Mouse (Mus musculus) forebrain, embryonic 13.5 days (tissue): Measurements from ENCODE around the gene 9530077C05Rik. TPM values are rescaled to one million over a fixed set of nuclear protein-coding genes. Genes with fewer than 3 reads are reported as not detected.

Source experiments
- ATAC-seq: fragments of 200-750 bp; cut with Nextera tagmentation; 2 replicates; pipeline ENCODE4 v1.8.0; 2017
- H3K27ac ChIP-seq: fragments of 300-500 bp; sonication (generic); 2 replicates; pipeline ENCODE4 v1.5.1; 2015; ENCODE audit warnings: inconsistent platforms, mild to moderate bottlenecking, moderate library complexity
- H3K27me3 ChIP-seq: fragments of 300-500 bp; sonication (generic); 2 replicates; pipeline ENCODE4 v1.6.1; 2015; ENCODE audit warnings: mild to moderate bottlenecking, inconsistent platforms
- H3K36me3 ChIP-seq: fragments of 300-500 bp; sonication (generic); 2 replicates; pipeline ENCODE4 v1.6.1; 2015; ENCODE audit warnings: mild to moderate bottlenecking, inconsistent platforms; ENCODE audit not compliant: poor library complexity, severe bottlenecking
- H3K4me1 ChIP-seq: fragments of 300-500 bp; sonication (generic); 2 replicates; pipeline ENCODE4 v1.6.1; 2015; ENCODE audit warnings: inconsistent platforms
- H3K4me2 ChIP-seq: fragments of 300-500 bp; sonication (generic); 2 replicates; pipeline ENCODE4 v1.6.1; 2015; ENCODE audit warnings: inconsistent platforms, mild to moderate bottlenecking, moderate library complexity
- H3K4me3 ChIP-seq: fragments of 300-500 bp; sonication (generic); 2 replicates; pipeline ENCODE4 v1.5.1; 2015; ENCODE audit warnings: mild to moderate bottlenecking, inconsistent platforms
- H3K9ac ChIP-seq: fragments of 300-500 bp; sonication (generic); 2 replicates; pipeline ENCODE4 v1.6.1; 2015; ENCODE audit warnings: mild to moderate bottlenecking, inconsistent platforms
- H3K9me3 ChIP-seq: fragments of 300-500 bp; sonication (generic); replicated peaks from 2 replicates; pipeline ENCODE4 v1.6.1; 2016; ENCODE audit warnings: inconsistent platforms
- WGBS: fragments of 180-500 bp; shearing (Covaris S2); methylation state at CpG from one replicate; pipeline ENCODE4 v1.1.7; 2015; 5-methylcytosine and 5-hydroxymethylcytosine counted together
- polyA plus RNA-seq: library from polyadenylated mRNA; unstranded; fragments of >200 nt; fragmentation: Nextera tagmentation; extraction: Ambion mirVana; gene quantifications from 2 replicates; pipeline ENCODE4 v1.2.1, GENCODE M21; 2015

Gene 9530077C05Rik
- polyA plus RNA-seq, 1 experiment from 2014 or later: 8.6 TPM

DNA sequence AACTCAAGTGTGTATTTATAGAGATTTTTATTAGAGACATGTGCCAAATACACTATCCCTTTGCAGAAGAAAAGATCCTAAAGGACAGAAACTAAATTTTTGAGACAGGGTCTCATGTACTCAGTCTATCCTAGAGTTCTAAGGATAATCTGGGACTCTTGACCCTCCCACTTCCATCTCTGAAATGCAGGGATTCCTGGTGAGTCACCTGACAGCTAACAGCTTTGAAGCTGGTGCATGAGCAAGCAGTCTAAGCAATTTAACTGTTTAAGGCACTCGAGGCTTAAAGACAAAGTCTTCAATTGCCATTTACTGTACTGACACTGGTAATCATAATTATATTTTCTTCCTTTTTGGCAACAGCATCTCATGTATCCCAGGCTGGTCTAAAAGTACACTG is 11.2 kb downstream of the 9530077C05Rik start:
- no peak overlapping the region for H3K9ac ChIP-seq
- H3K36me3 ChIP-seq: no peaks in the 10 kb centered on the region
- 71% methylated on average over 1 of the region's 1 CpGs for WGBS
- H3K27ac ChIP-seq: no peak overlapping the region
- H3K4me1 ChIP-seq: no peaks in the 10 kb centered on the region
- H3K27me3 ChIP-seq: no peaks in the 10 kb centered on the region
- H3K4me2 ChIP-seq: no peak overlapping the region
- ATAC-seq: no peak
- no peak overlapping the region for H3K4me3 ChIP-seq
- H3K9me3 ChIP-seq: no peaks in the 10 kb centered on the region

DNA sequence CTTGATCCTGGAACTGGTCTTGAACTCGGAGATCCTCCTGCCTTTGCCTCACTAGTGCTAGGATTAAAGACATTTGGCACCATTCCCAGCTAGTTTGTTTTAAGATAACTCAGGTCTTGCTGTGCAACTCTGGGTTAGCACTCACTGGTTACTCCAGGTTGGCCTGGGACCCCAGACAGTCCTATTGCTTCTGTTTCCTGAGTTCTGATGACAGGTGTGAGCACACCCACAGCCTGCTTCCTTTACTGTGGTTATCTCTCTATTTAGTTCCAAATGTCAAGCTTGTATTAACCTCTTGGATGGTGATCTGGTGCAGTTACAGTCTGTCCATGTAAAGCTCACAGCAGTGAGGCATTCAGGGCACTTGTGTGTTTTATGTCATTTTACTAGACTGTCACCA is 12.2 kb downstream of the 9530077C05Rik start:
- no peak for ATAC-seq
- Histone ChIP-seq H3K36me3 (no peaks in the 10 kb centered on the region), H3K4me2 (no peak overlapping the region), H3K27ac (no peak overlapping the region), H3K4me3 (no peak overlapping the region), H3K9me3 (no peaks in the 10 kb centered on the region), H3K4me1 (no peaks in the 10 kb centered on the region), H3K9ac (no peak overlapping the region), H3K27me3 (no peaks in the 10 kb centered on the region)
- WGBS: 71% methylated on average over 1 of the region's 1 CpGs

DNA sequence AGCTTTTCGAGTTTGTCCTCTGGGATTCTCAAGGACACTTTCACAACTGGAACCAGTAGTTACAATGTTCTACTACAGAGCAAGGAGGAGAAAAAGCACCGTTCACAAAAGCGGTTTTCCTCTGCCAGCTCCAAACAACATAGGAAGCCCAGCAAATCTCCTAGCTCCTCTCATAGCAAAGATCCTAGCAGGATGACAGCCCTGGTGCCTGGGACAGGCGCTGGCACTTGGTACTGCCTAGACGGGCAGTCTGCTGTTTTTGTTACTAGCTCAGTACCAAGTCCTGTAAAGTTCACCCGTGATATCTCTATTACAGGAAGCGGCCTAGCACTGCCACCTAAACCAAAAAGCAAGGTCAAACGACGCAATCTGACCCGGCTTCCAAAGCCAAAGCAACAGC is 12.9 kb downstream of the 9530077C05Rik start:
- no peaks in the 10 kb centered on the region for H3K27me3 ChIP-seq
- ATAC-seq: no peak

DNA sequence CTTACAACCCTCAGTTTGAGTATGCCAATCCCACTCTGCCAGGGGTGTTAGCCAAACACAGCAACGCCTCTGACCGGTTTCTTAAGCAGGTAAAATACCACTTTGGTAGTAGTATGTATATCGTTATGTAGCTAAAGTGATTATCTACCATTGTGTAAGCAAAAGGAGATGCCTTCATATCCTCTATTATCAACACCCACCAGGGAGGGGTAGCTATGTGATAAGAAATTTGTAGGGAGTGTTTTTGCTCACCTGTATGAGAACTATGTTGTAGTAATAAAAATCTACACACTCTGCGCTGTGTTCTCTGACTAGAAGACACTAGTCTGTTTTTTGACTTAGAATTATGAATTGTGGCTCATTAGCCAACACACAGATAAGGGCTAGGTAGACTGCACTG is 13.4 kb downstream of the 9530077C05Rik start:
- Histone ChIP-seq H3K4me1 (peaks cover 7% of the 10 kb centered on the region), H3K36me3 (no peaks in the 10 kb centered on the region), H3K4me3 (no peak overlapping the region), H3K9ac (no peak overlapping the region), H3K4me2 (no peak overlapping the region), H3K27me3 (no peaks in the 10 kb centered on the region), H3K27ac (no peak overlapping the region), H3K9me3 (no peaks in the 10 kb centered on the region)
- no peak for ATAC-seq
- WGBS: 94% methylated on average over 4 of the region's 4 CpGs

More for the DNA sequence above, 12.9 kb downstream of the 9530077C05Rik start:
- Histone ChIP-seq H3K4me1 (0 out of 2 replicates have a peak, but pooled peaks cover 3% of the 10 kb centered on the region), H3K27ac (no peak overlapping the region), H3K9me3 (no peaks in the 10 kb centered on the region), H3K36me3 (no peaks in the 10 kb centered on the region), H3K4me2 (no peak overlapping the region), H3K4me3 (no peak overlapping the region), H3K9ac (no peak overlapping the region)
- 87% methylated on average over 10 of the region's 10 CpGs for WGBS

DNA sequence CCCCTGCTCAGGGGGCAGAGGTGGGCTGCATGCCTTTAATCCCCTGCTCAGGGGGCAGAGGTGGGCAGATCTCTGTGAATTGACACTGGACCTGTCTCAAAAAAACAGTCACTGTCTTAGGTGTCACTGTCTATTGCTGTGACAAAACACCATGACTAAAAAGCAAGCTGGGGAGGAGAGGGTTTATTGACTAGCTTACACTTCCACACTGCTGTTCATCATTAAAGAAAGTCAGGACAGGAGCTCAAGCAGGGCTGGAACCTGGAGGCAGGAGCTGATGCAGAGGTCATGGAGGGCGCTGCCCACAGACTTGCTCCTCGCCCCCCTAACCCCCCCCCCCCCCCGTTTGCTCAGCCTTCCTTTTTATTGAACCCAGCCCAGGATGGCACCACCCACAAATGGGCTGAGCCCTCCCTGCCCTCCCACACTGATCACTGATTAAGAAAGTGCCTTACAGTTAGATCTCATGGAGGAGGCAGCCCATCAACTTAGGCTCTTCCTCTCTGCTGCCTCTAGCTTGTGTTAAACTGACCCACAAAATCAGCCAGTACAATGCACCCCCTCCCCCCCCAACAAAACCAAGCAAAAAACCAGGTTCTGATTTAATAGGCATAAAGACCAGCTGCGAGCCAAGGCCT is 16.8 kb downstream of the 9530077C05Rik start:
- H3K27ac ChIP-seq: no peak overlapping the region
- no peaks in the 10 kb centered on the region for H3K9me3 ChIP-seq
- ATAC-seq: no peak
- H3K4me1 ChIP-seq: peaks cover 12% of the 10 kb centered on the region
- H3K36me3 ChIP-seq: no peaks in the 10 kb centered on the region; the same call in 1 of the 2 replicates
- no peaks in the 10 kb centered on the region for H3K27me3 ChIP-seq
- no peak overlapping the region for H3K9ac ChIP-seq
- no peak overlapping the region for H3K4me3 ChIP-seq
- no peak overlapping the region for H3K4me2 ChIP-seq
- 47% methylated on average over 3 of the region's 4 CpGs for WGBS

DNA sequence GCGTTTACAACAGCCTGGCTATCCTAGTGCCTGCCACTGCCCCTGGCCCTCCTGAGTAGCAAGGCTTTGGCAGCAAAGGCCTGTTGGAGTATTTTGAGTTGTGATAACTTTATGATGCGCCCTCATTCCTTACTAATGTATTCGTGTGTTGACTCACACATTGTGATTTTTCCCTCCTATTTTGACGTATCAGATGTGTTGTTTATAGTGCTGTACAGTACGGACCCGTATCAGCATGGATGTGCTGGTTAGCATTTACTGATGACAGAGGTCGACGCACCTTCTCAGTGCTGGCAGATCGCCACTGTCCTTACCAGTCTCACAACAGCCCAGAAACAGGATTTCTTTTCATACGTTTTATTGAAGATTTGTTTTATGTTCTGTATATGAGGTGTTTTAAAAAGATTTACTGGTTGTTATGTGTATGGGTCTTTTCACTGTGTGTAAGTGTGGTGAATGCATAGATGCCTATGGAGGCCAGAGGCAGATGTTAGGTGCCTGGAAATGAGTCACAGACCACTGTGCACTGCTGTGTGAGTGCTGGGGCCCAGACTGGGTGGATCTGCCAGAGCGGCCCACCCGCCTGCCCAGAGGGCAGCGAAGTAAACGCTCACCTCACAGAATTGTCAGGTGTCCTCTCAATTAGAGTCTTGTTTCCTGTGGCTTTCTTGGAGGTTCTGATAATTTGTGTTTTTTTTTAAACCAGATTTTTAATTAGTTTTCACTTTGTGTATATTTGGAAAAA is 17.5 kb downstream of the 9530077C05Rik start:
- no peak for ATAC-seq
- no peak overlapping the region for H3K9ac ChIP-seq
- H3K4me3 ChIP-seq: no peak overlapping the region
- no peaks in the 10 kb centered on the region for H3K27me3 ChIP-seq
- H3K27ac ChIP-seq: no peak overlapping the region
- no peaks in the 10 kb centered on the region; the same call in 1 of the 2 replicates for H3K36me3 ChIP-seq
- peaks cover 12% of the 10 kb centered on the region for H3K4me1 ChIP-seq
- WGBS: 84% methylated on average over 14 of the region's 14 CpGs
- no peaks in the 10 kb centered on the region for H3K9me3 ChIP-seq
- no peak overlapping the region for H3K4me2 ChIP-seq

DNA sequence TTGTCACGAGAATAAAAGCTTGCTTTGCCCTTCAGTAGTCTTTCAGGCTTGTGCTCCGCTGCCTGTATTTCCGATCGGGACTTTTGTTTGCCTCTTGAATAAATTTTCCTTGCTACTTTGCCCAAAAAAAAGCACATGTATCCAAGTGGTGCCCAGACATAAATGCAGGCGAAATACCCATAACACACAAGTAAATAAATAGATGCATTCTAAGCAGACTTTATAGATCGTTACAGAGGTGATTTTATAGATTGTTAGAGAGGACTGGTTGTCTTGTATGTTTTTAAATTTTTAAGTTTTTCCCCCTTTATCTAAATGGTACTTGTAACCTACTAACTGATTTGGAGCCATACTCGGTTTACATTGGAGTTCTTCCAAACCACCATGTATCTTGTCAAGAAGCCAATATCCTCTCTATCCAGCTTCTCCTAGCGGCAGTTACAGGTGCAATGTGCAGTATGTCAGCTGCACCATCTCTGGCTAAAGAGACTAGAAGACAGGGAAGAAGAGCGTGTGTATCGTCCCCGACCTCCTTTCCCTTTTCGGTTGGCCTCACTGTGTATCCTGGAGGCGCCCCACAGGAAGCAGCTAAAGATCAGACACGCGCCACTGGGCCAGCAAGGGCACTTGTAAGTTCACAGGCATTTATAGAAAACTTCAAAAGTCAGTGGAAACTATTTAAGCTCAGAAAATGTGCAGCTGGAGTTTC is 18.4 kb downstream of the 9530077C05Rik start:
- H3K9ac ChIP-seq: no peak overlapping the region
- H3K27me3 ChIP-seq: no peaks in the 10 kb centered on the region
- ATAC-seq: no peak
- H3K4me2 ChIP-seq: no peak overlapping the region
- H3K9me3 ChIP-seq: no peaks in the 10 kb centered on the region
- no peak overlapping the region; the same call in 1 of the 2 replicates for H3K27ac ChIP-seq
- H3K4me3 ChIP-seq: no peak overlapping the region
- H3K36me3 ChIP-seq: no peaks in the 10 kb centered on the region; the same call in 1 of the 2 replicates
- WGBS: 40% methylated on average over 15 of the region's 15 CpGs
- peaks cover 12% of the 10 kb centered on the region for H3K4me1 ChIP-seq

DNA sequence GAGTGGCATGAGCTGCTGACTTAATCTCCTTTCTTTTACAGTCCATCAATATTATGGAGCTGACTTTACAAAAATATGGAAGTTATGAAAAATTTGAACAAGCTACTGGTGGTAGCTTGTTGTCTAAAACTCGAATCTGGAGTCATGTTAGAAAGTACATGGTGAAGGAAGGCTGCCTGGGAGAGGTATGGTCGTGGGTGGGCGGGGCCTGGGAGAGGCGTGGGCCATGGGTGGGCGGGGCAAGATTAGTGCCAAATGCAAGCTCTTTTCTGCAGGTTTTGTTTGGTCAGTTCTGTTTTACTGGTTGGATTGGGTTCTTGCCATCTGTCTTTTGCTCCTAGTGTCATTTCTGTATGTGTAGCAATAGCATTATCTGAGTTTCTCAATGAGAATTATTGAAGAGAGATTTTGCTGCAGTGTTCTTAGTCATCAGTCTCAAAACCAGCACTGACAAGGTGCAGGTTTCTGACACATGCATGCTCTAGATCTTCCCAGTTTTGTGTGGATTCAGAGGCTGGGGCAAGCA is 19.1 kb downstream of the 9530077C05Rik start:
- Histone ChIP-seq H3K27ac (no peak overlapping the region), H3K27me3 (no peaks in the 10 kb centered on the region), H3K4me2 (no peak overlapping the region), H3K36me3 (no peaks in the 10 kb centered on the region; the same call in 1 of the 2 replicates), H3K9ac (no peak overlapping the region), H3K9me3 (no peaks in the 10 kb centered on the region), H3K4me3 (no peak overlapping the region), H3K4me1 (peaks cover 12% of the 10 kb centered on the region)
- 35% methylated on average over 5 of the region's 5 CpGs for WGBS
- no peak for ATAC-seq

DNA sequence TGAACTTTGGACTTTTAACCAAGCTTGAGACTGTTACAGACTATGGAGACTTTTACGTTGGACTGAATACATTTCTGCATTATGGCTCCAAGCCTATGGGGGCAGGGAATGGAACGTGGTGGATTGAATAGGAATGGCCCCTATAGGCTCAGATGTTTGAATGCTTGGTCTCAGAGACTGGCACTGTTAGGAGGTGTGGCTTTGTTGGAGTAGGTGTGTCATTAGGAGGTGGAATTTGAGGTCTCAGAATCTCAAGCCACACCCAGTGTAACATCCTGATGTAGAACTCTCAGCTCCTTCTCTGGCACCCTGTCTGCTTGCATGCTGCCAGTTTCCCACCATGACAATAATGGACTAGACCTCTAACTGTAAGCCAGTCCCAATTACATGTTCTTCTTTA is 21.9 kb downstream of the 9530077C05Rik start:
- 73% methylated on average over 2 of the region's 2 CpGs for WGBS
- peaks cover 12% of the 10 kb centered on the region for H3K4me1 ChIP-seq
- H3K4me3 ChIP-seq: no peak overlapping the region
- no peak for ATAC-seq
- no peak overlapping the region for H3K27ac ChIP-seq
- H3K4me2 ChIP-seq: no peak overlapping the region
- no peak overlapping the region for H3K9ac ChIP-seq
- no peaks in the 10 kb centered on the region for H3K9me3 ChIP-seq
- H3K36me3 ChIP-seq: peaks cover 6% of the 10 kb centered on the region; the same call in 1 of the 2 replicates
- H3K27me3 ChIP-seq: no peaks in the 10 kb centered on the region

DNA sequence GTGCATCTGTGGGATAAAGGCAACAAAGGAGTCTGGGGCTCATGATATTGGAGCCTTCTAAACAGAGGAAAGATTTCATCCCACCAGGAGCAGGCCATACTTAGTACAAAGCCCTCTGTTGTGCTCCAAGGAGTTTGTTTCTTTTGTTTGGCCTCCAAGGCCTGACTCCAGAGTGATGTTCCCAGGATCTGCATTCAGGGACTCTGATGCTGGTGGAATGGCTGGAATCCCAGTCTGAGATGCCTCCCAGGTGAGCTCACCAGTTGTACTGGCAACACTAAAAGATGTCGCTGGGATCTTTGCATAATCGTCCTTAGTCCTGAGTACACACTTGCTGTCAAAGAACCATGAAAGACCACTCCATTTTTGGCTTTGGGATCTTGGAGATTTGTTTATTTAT is 22.8 kb downstream of the 9530077C05Rik start:
- ATAC-seq: no peak
- 86% methylated on average over 2 of the region's 2 CpGs for WGBS

DNA sequence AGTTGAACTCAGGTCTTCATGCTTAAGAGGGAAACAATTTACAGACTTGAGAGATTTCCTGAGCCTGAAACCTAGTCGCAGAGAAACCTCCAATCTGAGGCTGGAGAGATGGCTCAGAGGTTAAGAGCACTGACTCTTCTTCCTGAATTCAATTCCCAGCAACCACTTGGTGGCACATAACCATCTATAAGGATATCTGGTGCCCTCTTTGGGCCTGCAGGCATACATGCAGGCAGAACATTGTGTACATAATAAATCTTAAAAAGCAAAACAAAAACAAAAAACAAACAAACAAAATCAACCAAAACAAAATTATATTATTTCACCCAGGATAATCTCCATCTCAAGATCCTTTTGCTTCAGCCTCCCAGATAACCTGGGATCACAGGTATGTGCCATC is 27.5 kb downstream of the 9530077C05Rik start:
- ATAC-seq: no peak
- H3K27me3 ChIP-seq: no peaks in the 10 kb centered on the region
- H3K4me3 ChIP-seq: no peak overlapping the region
- WGBS: 73% methylated on average over 1 of the region's 1 CpGs
- no peaks in the 10 kb centered on the region for H3K9me3 ChIP-seq
- no peak overlapping the region for H3K9ac ChIP-seq
- peaks cover 18% of the 10 kb centered on the region; the same call in 1 of the 2 replicates for H3K36me3 ChIP-seq
- no peak overlapping the region for H3K4me2 ChIP-seq
- no peak overlapping the region for H3K27ac ChIP-seq
- no peaks in the 10 kb centered on the region for H3K4me1 ChIP-seq

More for the DNA sequence above, 22.8 kb downstream of the 9530077C05Rik start:
- peaks cover 6% of the 10 kb centered on the region; the same call in 1 of the 2 replicates for H3K36me3 ChIP-seq
- H3K4me3 ChIP-seq: no peak overlapping the region
- H3K9me3 ChIP-seq: no peaks in the 10 kb centered on the region
- H3K9ac ChIP-seq: no peak overlapping the region
- no peak overlapping the region for H3K4me2 ChIP-seq
- H3K27ac ChIP-seq: no peak overlapping the region
- no peaks in the 10 kb centered on the region for H3K27me3 ChIP-seq
- H3K4me1 ChIP-seq: peaks cover 10% of the 10 kb centered on the region

DNA sequence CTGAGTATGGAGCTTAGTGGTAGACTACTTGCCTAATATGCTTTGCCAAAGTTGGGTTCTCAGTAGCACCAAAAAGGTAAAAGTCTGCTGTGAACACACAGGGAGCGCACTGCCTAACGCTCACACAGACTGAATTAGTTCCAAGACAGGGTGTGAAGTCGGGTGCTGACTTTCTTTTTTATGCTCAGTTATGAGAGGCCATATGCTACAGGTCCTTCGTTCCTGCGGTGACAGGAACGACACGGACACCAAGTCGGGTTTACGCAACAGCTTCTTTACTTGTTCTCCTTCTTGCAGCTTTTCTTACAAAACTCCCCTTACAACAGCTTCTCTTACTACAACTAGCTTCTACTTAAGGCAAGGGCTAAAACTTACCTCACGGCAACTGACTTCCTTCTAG is 31.8 kb downstream of the 9530077C05Rik start:
- Histone ChIP-seq H3K4me1 (no peaks in the 10 kb centered on the region), H3K27ac (no peak overlapping the region), H3K4me3 (no peak overlapping the region), H3K36me3 (peaks cover 40% of the 10 kb centered on the region), H3K9me3 (no peaks in the 10 kb centered on the region), H3K4me2 (no peak overlapping the region), H3K27me3 (no peaks in the 10 kb centered on the region), H3K9ac (no peak overlapping the region)
- no peak for ATAC-seq
- WGBS: 94% methylated on average over 10 of the region's 10 CpGs
